Mouse (Mus musculus): ENCODE data around the gene Nckipsd. TPM values are rescaled to one million over a fixed set of nuclear protein-coding genes. Genes with fewer than 3 reads are reported as not detected.

The Nckipsd gene
- 9.6 and 11.2 TPM in 2 replicates for polyA plus RNA-seq (2012; rRNA removed)

DNA sequence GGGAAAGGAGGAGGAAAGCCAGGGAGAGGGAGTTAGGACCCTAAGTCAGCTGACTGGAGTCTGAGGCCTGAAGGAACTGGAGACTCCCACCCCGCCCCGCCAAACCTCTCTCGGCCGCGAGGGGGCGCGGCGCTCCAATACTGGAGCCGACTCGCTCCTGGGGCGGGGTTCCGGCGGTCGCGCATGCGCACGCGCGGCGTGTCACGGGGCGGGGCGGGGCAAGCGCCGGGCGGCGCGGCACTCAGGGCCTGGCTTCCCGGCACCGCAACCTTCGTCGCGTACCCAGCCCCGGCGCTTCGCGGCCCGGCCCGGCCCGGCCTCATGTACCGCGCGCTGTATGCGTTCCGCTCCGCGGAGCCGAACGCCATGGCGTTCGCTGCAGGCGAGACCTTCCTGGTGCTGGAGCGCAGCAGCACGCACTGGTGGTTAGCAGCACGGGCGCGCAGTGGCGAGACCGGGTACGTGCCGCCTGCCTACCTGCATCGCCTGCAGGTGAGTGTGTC, at the start of gene Nckipsd:
Nckipsd (plus strand) TSS at position 206 of the 503 bp plus-strand sequence.
- WGBS: under 1% methylated on average over 62 of the region's 62 CpGs
- DNase-seq (ENCODE audit: low read depth, low spot score): peak; percentile 55

DNA sequence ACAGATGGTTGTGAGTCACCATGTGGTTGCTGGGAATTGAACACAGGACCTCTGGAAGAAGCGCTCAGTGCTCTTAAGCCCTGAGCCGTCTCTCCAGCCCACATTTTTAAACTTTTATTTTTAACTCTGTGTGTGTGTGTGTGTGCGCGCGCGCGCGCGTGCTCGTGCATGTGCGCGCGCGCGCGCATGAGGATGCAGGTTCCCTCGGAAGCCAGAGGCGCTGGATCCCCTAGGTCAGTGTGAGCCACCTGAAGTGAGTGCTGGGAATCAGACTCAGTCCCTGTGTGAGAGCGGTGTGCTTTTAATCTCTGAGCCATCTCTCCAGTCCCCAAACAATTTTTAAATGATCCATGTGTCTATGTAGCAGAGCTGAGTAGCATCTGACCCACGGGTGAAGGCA, 49.0 kb upstream of the Nckipsd start:
- 98% methylated on average over 20 of the region's 20 CpGs for WGBS
- no peak for DNase-seq (ENCODE audit: low read depth, low spot score)

DNA sequence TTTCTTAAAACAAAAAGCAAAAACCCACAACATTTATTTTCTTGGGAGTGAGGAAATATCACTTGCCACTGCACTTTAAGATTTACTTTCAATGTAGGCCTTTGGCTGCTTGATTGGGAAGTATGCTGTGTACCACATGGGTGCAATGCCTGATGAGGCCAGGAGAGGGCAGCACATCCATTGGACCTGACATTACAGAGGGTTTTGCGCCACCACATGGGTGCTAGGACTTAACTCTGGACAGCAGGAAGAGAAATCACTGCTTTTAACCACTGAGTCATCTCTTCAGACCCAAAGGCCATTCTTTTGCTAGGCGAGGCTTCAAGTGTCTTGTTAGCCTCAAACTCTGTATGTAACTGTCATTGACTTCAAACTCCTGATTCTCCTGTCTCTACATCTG, 48.4 kb upstream of the Nckipsd start:
- no peak for DNase-seq (ENCODE audit: low read depth, low spot score)
- 69% methylated on average over 2 of the region's 2 CpGs for WGBS

DNA sequence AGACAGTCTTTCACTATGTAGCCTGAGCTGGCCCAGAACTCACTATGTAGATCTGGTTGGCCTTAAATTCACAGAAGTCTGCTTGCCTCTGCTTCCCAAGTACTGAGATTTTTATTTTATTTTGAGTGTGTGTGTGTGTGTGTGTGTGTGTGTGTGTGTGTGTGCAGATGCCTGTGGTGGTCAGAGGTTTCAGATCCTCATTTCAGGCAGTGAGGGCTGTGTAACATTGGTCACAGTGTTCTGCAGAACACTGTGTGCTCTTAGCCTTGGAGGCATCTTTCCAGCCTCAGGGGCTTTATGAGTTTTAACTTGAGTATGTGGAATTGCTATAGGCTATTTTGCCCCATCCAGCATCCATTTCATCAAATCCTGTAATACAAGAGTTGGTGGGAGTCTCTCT, 46.6 kb upstream of the Nckipsd start:
- DNase-seq (ENCODE audit: low read depth, low spot score): no peak

DNA sequence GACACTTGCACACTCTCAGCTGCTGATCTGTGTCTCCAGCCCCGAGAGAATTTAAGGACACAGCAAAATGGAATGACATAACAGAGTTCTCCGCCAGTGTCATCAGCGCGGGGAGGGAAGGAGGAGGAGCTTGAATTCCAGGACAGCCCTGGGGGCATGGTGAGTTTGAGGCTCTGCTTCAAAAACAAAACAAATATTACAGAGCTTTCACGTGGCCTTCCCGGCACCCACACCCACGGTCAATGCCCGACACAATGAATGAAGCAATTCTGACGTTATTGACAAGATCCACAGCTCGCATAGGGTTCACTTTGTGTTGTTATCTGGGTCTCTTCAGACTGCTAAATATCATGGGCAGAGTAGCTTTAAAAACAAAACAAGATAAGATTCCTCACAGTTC, 43.2 kb upstream of the Nckipsd start:
- 52% methylated on average over 10 of the region's 10 CpGs for WGBS
- no peak for DNase-seq (ENCODE audit: low read depth, low spot score)

DNA sequence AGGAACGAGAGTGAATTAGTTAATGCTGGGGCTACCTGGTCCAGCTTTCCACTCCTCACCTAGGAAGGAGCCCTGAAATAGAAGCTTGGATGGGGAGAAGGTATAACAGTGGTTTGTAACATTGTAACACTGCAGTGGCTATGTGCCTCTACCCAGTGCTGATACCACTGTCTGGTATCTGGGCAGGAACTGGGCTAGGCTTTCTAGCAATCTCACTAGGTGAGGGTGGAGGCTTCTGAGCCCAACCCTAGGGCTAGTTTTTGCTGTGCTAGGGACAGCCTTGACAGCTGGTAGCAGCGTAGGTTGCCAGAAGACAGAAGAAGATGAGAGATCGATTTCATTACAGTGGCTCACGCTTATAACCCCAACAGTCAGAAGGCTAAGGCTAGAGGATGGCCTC, 31.6 kb upstream of the Nckipsd start:
- DNase-seq (ENCODE audit: low read depth, low spot score): no peak
- 76% methylated on average over 4 of the region's 4 CpGs for WGBS

DNA sequence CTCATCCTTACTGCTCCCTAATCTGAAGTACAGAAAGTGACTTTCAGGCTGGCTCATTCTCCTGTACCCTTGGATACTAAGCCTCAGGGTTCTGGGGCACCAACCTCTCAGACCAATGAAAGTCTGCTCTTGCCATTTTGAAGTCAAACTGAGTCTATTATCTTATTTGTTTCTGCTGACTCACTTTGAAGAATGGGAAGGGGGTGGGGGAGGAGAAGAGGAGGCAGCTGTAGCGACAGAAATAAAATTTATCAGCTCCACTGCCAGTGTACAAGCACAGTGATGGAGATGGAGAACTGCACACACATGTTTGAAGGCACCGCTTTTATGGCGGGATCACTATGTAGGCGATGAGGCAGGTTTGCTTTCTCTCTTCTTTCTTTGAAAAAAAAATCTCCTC, 30.9 kb upstream of the Nckipsd start:
- no peak for DNase-seq (ENCODE audit: low read depth, low spot score)
- WGBS: 82% methylated on average over 4 of the region's 4 CpGs

DNA sequence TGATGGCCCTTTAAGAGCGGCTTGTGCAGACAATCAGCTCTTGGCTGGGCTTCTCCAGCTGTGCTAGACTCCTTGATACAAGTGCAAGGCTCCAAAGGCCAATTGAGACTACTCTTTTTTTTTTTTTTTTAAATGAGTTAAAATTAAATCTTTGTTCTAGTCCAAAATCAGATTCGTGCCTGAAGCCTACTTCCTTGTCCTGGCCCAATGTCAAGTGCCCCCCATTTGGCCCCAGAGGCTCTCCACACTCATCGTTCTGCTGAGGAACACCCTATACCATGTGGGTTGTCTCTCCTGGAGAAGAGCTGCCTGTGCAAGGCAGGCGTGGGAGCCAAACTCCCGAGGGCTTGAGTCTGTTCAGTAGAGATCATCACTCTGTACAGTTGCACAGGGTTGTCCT, 27.2 kb upstream of the Nckipsd start:
- DNase-seq (ENCODE audit: low read depth, low spot score): no peak
- WGBS: 33% methylated on average over 5 of the region's 5 CpGs

DNA sequence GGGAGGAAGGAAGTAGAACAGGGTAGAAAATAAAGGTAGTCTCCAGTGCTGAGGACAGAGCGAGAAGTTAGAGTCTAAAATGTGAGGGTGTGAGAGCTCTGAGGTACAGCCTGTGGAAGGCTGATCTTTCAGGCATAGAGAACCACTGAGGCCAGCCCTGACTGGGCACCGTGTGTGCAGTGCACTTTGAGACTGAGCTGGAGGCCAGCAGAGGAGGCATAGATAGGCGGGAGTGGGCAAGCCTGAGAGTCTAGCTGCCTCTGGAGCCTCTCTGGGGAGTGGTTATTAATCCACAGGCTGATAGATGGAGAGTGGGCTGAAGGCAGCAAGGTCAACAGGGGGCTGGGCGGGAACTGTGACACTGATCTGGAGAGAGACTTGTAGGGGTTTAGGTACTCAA, 26.3 kb upstream of the Nckipsd start:
- WGBS: 74% methylated on average over 4 of the region's 4 CpGs
- DNase-seq (ENCODE audit: low read depth, low spot score): no peak

DNA sequence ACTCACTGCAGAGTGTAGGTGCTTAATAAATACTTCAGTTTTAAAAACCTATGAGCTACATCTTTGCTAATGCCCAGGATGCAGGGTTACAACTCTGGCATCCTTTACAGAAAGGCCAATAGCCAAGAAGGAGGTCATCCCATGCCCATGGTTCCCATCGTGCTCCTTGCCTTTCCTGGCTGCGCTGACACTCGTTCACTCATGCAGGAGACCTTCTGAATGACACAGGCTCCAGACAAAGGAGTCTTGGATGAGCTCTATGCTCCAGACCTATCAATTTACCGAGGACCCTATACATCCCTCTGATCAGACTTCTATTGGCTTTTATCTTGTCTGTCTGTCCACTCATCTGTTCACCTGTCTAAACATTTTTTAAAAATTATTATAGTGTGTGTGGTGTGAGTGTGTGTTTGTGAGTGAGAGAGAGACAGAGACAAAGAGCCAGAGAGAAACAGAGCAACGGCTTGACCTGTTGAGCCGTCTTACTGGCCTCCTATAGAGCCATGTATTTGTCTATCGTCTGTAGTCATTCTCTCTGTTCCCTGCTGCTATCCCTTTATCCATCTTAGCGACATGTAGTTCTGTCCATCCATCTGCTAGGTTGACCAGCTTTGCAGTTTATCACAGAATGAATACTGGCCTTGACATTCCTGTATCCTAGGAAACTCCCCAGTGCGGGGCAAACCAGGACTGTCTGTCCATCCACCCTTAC, 25.2 kb upstream of the Nckipsd start:
- DNase-seq (ENCODE audit: low read depth, low spot score): no peak
- 34% methylated on average over 9 of the region's 9 CpGs for WGBS

DNA sequence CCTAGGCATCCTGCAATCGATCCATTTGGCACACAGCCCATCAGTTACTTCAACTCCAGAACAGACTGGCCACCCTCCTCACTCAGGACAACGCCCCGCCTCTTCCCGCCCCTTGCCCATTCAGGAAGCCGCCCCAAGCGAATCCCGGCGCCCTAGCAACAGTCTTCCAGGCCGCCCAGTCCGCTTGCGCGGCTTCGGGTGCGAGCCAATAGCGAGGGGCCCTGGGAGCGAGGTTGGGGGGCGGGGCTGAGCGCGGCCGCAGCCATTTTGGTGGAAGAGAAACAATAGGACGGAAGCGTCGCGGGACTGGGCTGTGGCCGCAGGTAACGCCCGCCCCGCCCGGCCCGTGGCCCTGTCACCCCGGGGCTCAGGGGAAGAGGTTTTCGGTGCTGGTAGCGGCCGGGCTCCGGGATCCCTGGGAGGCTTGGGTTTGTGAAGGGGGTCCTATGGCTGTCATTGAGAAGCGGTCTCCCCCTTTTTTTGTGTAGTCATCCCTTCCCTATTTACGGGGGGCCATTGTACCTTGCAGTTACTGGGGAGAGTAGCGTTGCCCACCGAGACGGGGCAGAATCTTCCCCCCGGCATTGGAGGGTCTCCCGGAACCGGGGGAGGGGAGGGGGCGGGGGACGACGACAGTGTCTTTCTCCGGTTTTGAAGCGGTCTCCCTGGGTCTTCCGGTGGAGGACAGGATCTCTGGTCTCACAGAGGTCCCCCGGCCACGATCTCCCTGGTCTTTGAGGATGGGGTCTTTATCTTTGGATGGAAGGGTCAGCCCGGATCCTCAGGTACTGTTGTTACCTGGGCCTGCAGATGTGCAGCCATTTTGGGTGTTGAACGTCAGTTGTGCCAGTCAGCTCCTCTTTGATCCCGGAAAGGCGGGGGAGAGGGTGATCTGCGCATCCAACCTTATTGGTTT, 24.4 kb upstream of the Nckipsd start, which contains the start of gene Ip6k2:
Ip6k2 (plus strand) TSS at position 249 of the 916 bp plus-strand sequence.
- DNase-seq (ENCODE audit: low read depth, low spot score): peak; percentile 83
- under 1% methylated on average over 56 of the region's 56 CpGs for WGBS

DNA sequence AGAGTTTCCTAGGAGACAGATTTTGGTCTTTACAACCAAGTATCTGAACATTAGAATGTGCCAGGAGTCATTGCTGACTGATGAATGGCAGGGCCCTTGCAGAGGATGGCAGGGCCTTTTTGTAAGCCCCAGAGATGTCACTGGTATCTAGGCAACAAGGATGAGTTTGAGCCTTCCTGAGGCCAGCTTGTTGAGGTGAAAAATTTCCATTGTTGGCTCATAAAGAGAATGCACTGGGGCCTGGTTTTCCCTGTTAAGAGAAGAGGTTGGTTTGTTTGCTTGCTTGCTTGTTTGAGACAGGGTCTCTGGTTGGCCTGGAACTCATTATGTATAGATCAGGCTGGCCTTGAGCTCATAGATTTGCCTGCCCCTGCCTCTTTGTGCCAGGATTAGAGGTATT, 22.8 kb upstream of the Nckipsd start:
- no peak for DNase-seq (ENCODE audit: low read depth, low spot score)

DNA sequence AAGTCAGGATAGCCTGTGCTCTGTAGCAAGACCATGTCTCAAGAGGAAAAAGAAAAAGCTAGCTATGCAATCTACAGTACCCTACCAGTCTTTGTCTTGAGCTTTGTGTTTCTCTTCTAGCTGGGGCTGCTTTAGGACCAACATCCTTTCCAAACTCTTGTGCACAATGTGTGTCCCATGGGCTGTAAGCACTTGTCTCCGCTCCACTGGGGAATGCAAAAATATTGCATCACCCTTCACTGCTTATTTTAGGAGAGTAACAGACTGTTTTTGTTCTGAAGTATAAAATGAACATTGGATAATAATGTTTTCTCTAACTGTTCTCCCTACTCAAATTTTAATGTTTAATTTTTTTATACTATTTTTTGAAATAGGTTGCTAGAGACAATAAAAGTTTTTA, 21.7 kb upstream of the Nckipsd start:
- DNase-seq (ENCODE audit: low read depth, low spot score): no peak
- 64% methylated on average over 1 of the region's 1 CpGs for WGBS

DNA sequence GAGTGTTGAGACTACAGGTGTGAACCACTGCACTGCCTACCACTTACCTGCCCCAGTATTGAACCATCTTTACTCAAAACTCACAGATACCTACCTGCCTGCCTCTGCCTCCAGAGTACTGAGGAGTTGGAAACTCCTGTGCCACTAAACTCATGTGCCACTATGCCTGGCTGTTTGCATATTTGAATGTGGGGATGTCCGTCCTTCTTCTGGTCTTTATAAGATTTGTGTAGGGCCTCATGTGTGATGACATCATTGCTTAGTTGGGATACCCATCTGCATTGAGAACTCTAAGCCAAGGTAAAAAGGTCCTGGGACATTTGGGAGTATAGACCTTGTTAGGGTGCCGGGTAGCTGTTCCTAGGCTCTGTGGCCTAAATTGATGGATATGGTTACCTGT, 21.1 kb upstream of the Nckipsd start:
- DNase-seq (ENCODE audit: low read depth, low spot score): no peak
- 83% methylated on average over 2 of the region's 2 CpGs for WGBS

DNA sequence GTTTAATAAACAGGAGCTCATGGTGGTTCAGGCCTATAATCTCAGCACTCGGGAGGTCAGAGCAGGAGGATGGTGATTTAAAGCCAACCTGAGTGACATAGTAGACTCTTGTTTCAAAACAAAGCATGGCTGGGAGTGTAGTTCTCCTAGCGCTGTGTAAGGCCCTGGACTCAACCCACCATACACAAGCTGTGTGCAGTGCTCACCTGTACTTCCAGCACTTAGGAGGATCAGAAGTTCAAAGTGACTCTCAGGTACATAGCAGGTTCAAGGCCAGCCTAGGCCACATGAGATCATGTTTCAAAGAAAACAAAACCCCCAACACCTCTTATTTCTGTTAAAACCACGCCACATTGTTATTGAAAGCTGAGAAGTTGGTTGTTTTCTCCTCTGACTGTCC, 19.5 kb upstream of the Nckipsd start:
- DNase-seq (ENCODE audit: low read depth, low spot score): no peak

DNA sequence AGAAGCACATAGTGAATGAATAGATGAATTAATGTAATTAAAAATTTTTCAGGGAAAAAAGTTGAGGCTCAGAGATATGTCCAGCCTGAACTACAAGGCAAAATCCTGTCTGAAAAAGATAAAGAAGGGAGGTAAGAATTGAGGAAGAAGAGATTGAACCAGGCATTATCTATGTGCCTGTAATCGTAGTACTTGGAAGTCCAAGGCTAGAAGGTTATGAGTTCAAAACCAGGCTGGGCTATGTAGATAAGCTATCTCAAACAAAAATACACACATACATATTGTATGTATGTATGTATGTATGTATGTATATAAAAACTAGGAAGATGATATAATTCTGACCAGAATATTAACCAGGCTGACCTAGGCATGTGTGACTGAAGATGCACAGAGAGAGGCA, 15.9 kb upstream of the Nckipsd start:
- DNase-seq (ENCODE audit: low read depth, low spot score): no peak
- 67% methylated on average over 1 of the region's 1 CpGs for WGBS

More for the DNA sequence above, 19.5 kb upstream of the Nckipsd start:
- WGBS: 72% methylated on average over 3 of the region's 3 CpGs

DNA sequence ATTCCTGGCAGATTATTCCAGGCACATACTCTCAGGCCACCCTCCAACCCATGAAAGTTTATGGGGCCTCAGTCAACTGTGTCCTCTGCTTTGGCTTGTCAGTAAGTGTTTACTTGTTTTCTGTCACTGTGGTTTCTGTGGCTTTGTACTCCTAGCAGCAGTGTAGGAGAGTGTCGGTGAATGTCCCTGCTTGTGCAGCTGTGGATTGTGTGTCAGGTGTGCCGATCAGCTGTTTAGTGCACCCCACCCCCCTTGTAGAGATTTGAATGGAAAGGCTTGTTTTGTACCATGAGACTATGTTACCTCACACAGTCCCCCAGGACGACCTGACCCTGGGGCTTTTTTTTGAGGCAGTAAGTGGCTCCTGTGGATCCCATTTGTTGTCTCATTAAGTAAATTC, 15.4 kb upstream of the Nckipsd start:
- WGBS: 34% methylated on average over 3 of the region's 3 CpGs
- DNase-seq (ENCODE audit: low read depth, low spot score): no peak

DNA sequence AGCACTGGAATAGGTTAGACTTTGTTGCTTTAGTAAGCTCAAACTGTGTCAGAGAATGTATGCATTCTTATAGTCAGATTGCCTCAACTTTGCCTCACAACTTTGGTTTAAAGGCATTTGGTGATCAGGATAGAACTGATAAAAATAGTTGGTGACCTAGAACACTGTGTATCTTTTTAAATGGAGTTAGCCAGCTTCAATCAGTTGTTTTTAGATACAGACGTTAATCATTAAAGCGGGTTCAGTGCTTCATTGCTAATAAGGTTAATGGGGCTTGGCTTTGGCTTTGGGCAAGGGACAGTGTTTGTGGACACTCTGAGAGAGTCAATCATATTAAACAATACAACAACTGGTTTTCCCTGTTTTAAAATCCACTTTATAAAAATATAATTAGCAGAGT, 12.9 kb upstream of the Nckipsd start:
- 58% methylated on average over 2 of the region's 2 CpGs for WGBS
- DNase-seq (ENCODE audit: low read depth, low spot score): no peak

DNA sequence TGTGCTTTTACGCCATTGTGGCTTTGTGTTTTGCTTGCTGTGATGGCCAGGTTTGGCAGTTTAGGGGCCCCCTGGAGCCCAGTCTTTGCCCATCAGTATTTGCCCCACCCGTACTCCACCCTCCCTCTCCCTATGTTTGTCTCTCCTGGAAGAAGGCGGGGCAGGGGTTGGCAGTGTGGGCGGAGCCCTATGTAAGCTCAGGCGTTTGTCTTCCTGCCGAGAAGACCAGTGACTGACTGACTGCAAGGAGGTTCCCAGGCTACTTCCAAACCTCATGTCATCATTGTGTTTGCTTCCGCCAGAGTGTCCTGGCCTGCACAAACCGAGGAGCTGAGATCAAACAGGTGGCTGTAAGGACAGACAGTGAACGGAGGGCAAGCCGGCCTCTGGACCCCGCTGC, 12.4 kb upstream of the Nckipsd start:
- 17% methylated on average over 11 of the region's 11 CpGs for WGBS
- DNase-seq (ENCODE audit: low read depth, low spot score): peak; percentile 47

DNA sequence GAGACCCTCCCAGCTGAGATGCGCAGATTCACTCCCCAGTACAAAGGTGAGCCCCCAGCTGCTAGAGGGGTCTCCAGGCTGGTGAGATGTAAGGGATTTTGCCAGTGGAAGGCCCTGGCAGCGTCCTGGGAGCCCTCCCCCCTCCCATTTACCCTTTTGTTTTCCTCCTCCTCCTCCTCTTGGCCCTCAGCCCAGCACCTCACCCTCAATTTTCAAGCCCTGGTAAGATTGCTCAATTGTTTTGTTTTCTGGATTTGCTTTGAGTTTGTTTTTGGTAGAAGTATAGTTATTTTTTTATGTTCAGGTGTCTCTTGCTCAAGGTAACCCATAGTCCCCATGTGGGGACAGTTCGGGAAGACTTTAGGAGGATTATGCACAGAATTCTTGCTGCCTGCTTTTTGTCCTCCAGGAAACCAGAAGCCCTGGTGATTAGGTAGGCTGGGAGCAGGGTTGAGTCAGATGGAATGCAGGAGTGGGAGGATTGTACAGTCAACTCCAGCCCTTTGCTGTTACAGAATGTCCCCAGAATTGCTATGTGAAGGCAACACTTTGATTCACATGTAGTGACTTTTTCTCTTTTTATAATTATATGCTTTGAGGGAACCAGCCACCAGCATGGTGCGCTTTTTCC, 11.7 kb upstream of the Nckipsd start:
- DNase-seq (ENCODE audit: low read depth, low spot score): no peak

More for the DNA sequence above, 11.7 kb upstream of the Nckipsd start:
- 56% methylated on average over 4 of the region's 4 CpGs for WGBS

All from large intestine, adult 2 months (tissue).